Mouse (Mus musculus): ENCODE measurements at regions not wholly inside any gene's neighbourhood (a gene's known extent, or its start where the extent isn't known, plus 50 kb on each side); places are given as distances from the start of the nearest gene placed in this dataset.

DNA sequence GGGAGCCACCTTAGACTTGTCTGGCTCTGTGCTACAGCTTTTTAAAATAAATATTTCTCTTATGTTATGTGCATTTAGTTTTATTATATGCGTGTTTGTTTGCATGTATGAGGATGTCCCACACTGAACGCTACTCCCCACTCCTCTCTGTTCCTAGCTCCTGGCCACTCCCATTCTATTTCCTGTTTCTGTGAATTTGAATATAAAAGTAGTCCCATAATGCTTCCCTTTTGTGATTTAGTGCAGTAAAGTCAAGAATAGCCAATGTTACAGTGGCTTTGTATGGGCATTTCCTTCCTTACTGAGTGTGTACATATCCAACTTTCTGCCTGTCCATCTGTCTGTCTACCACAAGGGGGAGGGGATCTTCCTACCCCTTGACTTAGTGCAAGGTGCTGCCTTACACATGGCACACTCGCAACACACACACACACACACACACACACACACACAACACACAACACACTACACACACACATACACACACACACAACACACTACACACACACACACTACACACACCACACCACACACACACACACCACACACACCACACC lies 61.2 kb upstream of the Shb start:
- Histone ChIP-seq H3K4me2 (replicated peaks) (no peak overlapping the region), H3K27me3 (peaks cover 25% of the 10 kb centered on the region), H3K4me1 (peaks cover 17% of the 10 kb centered on the region), H3K27ac (replicated peaks) (no peak overlapping the region), H3K9ac (replicated peaks) (no peak overlapping the region), H3K4me3 (no peak overlapping the region), H3K36me3 (no peaks in the 10 kb centered on the region), H3K9me3 (peaks cover 4% of the 10 kb centered on the region; the same call in 1 of the 2 replicates)
- WGBS: 87% methylated on average over 3 of the region's 3 CpGs
- ATAC-seq (ENCODE audit: low FRiP score, low read depth): no peak

DNA sequence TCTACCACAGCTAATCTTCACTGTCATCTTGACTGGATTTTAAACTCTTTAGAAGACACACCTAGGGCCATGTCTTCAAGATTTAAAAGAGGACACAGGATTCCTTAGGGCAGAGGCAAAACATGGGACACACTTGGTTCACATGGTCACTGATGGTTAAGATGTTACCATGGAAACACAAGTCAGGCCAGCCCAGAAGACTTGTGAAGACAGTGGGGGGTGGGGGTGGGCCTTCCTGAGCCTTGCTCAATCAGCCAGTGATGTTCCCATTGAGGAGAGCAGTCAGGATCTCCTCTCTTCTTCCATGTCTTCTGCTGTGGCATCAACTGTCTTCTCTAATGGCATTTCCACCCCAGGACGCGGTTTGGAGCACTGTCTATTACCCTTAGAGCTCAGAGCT lies 60.5 kb upstream of the Shb start:
- Histone ChIP-seq H3K9ac (replicated peaks) (no peak overlapping the region), H3K4me2 (replicated peaks) (no peak overlapping the region), H3K27me3 (peaks cover 25% of the 10 kb centered on the region), H3K4me1 (peaks cover 17% of the 10 kb centered on the region), H3K9me3 (peaks cover 4% of the 10 kb centered on the region; the same call in 1 of the 2 replicates), H3K27ac (replicated peaks) (no peak overlapping the region), H3K4me3 (no peak overlapping the region), H3K36me3 (no peaks in the 10 kb centered on the region)
- 62% methylated on average over 2 of the region's 2 CpGs for WGBS
- ATAC-seq (ENCODE audit: low FRiP score, low read depth): no peak

DNA sequence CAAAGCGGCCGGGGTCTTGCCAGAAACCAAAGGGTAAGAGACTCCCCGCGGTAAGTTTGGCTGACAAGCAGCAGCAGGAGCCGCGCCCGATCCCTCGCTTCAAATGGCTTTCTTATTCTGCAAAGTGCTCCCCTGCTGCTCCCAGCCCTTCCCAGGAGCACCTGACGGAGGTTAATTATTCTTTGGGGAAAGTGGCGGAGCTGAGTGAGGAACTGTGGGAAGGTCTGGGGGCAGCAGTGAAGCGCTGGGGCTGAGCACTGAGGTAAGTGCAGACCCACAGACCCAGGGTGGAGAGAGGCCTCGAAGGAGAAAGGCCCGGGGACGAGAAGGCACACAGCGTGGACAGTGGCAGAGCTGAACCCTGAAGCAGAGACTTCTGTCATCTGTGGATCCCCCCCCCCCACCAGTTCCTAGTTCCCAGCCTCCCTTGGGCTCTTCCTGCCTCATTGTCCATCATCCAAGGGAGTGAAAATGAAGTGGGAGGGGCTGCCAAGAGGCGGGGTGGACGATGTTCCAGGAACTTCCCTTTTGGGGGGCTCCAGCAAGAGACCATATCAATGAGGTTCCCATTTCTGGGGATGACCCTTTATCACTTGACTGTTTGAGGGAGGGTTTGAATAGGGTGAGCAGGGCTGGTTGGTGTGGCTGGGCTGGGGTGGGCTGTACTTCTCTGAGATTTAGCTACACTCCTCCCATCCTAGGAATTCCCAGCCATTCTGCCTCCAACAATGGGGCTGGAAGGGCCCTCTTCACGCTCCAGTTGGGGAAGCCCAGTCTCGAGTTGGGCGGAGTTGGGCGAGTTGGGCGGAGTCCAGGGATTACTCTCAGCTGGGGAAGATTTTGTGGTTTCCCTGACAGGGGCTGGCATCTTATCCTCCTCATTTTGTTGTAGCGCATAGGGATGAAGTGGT lies 59.4 kb upstream of the Shb start:
- Histone ChIP-seq H3K9me3 (peaks cover 7% of the 10 kb centered on the region; the same call in 1 of the 2 replicates), H3K4me2 (replicated peaks) (peak overlapping the region; percentile 52), H3K27ac (replicated peaks) (no peak overlapping the region), H3K4me3 (peak overlapping the region; percentile 24), H3K9ac (replicated peaks) (peak overlapping the region; percentile 34), H3K36me3 (no peaks in the 10 kb centered on the region), H3K27me3 (peaks cover 35% of the 10 kb centered on the region), H3K4me1 (peaks cover 17% of the 10 kb centered on the region)
- WGBS: 3% methylated on average over 23 of the region's 23 CpGs
- ATAC-seq (ENCODE audit: low FRiP score, low read depth): 0 out of 2 replicates have a peak, but pooled peaks have one; percentile 44

DNA sequence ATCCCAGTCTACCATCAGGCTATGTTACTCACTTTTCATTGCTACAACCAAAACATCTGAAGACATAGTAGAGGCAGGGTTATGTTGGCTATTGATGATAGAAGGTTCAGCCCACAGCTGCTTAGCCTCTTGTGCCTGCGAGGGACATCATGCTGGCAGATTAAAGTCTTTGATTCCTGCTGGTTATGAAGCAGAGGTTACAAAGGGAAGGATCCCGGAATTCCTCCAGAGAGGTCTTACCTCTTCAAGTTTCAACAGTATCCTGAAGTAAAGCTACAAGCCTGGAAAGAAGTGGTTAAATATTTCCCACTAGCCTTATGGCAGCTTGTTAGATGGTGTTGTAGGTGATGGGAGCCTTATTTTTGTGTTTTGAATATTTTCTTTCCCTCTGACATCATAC lies 58.6 kb upstream of the Shb start:
- WGBS: 6% methylated on average over 2 of the region's 2 CpGs
- peak overlapping the region; percentile 52 for H3K4me2 ChIP-seq (replicated peaks)
- H3K36me3 ChIP-seq: no peaks in the 10 kb centered on the region
- H3K4me1 ChIP-seq: peaks cover 20% of the 10 kb centered on the region
- 0 out of 2 replicates have a peak overlapping the region, but pooled peaks have one; percentile 24 for H3K4me3 ChIP-seq
- no peak overlapping the region for H3K27ac ChIP-seq (replicated peaks)
- no peak for ATAC-seq (ENCODE audit: low FRiP score, low read depth)
- H3K27me3 ChIP-seq: peaks cover 43% of the 10 kb centered on the region
- H3K9ac ChIP-seq (replicated peaks): no peak overlapping the region
- H3K9me3 ChIP-seq: peaks cover 7% of the 10 kb centered on the region; the same call in 1 of the 2 replicates

DNA sequence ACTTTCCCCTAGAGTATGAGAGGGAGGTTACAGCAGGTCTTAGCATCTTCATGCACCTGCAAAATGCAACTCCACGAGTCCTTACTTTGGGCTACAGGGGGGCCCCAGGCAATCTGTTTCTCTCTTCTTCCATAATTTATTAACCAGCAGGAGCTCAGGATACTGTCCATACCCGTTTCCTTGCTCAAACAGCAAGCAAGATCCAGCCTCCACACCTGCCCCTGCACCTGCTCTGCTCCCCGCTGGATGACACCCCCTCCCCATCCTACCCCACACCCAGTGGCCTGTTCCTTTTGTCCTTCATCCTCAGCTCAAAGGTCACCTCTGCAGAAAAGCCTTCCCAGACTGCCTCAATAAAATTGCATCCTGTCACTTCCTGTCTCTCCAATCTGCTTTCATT lies 56.1 kb upstream of the Shb start:
- no peak overlapping the region for H3K4me2 ChIP-seq (replicated peaks)
- H3K27ac ChIP-seq (replicated peaks): no peak overlapping the region
- ATAC-seq (ENCODE audit: low FRiP score, low read depth): no peak
- H3K4me1 ChIP-seq: peaks cover 25% of the 10 kb centered on the region
- H3K9ac ChIP-seq (replicated peaks): no peak overlapping the region
- H3K9me3 ChIP-seq: 0 out of 2 replicates have a peak, but pooled peaks cover 3% of the 10 kb centered on the region
- no peaks in the 10 kb centered on the region for H3K36me3 ChIP-seq
- 21% methylated on average over 3 of the region's 3 CpGs for WGBS
- peaks cover 67% of the 10 kb centered on the region for H3K27me3 ChIP-seq
- H3K4me3 ChIP-seq: no peak overlapping the region

DNA sequence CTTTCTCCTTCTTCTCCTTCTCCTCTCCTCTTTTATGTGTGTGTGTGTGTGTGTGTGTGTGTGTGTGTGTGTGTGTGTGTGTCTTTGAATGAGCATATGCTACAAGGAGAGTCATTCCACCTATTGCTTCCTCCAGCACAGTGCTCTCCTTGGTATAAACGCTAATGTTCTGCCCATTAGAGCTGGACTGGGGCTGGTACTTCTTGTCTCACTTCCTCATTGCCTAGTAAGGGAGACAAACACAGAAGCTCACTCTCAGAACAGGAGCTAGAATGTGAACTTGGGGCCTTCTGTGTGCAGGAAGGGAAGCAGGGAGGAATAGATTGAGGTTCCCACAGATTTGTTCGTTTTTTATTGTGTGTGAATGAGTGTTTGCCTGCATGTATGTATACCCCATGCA lies 54.9 kb upstream of the Shb start:
- Histone ChIP-seq H3K9me3 (0 out of 2 replicates have a peak, but pooled peaks cover 3% of the 10 kb centered on the region), H3K27ac (replicated peaks) (no peak overlapping the region), H3K4me1 (peaks cover 24% of the 10 kb centered on the region), H3K36me3 (no peaks in the 10 kb centered on the region), H3K4me2 (replicated peaks) (no peak overlapping the region), H3K27me3 (peaks cover 62% of the 10 kb centered on the region), H3K4me3 (no peak overlapping the region), H3K9ac (replicated peaks) (no peak overlapping the region)
- ATAC-seq (ENCODE audit: low FRiP score, low read depth): no peak
- 78% methylated on average over 2 of the region's 2 CpGs for WGBS

DNA sequence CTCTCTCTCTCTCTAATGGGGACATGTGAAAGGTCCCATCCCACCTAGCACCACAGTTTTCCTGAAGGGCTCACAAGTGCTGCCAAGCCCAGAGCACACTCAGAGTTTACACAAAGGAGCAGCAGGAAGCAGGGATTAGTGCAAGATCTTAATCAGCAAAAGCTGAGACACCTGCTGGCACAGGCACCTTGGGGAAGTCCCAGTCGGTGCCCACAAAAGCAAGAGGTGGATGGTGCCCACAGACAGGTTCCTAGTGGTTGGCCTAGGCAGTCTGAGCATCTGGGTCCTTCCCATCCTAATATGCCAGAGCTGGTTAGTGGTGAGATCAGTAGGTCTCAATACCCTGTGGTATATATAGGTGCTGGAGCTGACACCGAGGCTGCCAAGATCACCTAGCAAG lies 54.0 kb upstream of the Shb start:
- Histone ChIP-seq H3K9me3 (0 out of 2 replicates have a peak, but pooled peaks cover 3% of the 10 kb centered on the region), H3K27ac (replicated peaks) (no peak overlapping the region), H3K27me3 (peaks cover 54% of the 10 kb centered on the region)

DNA sequence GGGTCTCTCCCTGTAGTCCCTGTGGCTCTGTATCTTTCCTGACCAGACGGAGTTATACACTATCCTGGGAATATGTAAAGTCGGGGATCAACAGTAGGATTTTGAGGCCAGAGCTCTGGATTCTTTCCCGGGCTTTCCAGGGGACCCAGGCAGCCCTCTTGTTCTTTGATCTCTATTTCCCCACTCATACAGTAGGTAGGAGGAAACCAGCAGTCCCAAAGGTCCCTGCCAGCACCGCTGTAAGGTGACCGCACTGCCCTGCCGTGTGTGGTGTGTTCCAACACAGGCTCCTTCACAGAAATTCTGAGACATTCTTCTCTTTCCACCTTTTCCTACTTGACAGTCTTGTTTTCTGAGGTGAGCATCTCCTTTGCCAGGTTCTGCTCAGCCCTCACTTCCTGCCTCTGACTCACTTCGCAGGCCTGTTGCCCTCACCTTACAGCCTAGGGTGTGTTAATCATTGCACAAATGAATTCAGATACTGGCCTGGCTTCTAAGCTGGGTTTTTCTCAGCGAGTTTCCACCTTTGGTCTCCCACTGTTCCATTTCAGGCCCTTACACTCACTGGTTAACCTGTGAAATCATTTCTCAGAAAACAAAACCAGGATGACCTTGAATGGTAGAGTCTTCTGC lies 53.0 kb upstream of the Shb start:
- no peak for ATAC-seq (ENCODE audit: low FRiP score, low read depth)
- Histone ChIP-seq H3K36me3 (no peaks in the 10 kb centered on the region), H3K4me3 (no peak overlapping the region), H3K27me3 (peaks cover 46% of the 10 kb centered on the region), H3K4me2 (replicated peaks) (no peak overlapping the region), H3K9ac (replicated peaks) (no peak overlapping the region), H3K4me1 (peaks cover 8% of the 10 kb centered on the region; the same call in 1 of the 2 replicates), H3K27ac (replicated peaks) (no peak overlapping the region), H3K9me3 (0 out of 2 replicates have a peak, but pooled peaks cover 3% of the 10 kb centered on the region)
- 58% methylated on average over 8 of the region's 8 CpGs for WGBS

More for the DNA sequence above, 54.0 kb upstream of the Shb start:
- no peak overlapping the region for H3K4me2 ChIP-seq (replicated peaks)
- 38% methylated on average over 2 of the region's 2 CpGs for WGBS
- no peaks in the 10 kb centered on the region for H3K36me3 ChIP-seq
- no peak overlapping the region for H3K4me3 ChIP-seq
- no peak for ATAC-seq (ENCODE audit: low FRiP score, low read depth)
- H3K4me1 ChIP-seq: peaks cover 15% of the 10 kb centered on the region
- no peak overlapping the region for H3K9ac ChIP-seq (replicated peaks)

DNA sequence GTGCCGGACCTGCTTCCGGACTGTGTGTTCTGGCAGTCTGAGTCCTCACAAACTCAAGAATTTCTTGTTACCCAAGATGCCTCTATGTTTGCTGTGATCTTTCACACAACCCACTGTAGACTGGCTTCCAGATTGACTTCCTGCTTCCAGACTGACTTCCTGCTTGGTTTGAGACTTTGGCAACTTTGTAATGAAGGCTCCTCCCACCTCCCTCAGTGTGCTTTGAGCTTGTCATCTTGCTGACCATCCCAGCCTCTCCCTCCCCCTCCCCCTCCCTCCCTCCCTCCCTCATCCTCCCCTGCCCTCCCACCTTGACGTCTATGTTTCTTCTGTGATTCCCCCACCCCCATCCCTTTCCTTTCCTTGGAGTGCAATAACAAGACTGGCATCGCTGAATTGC lies 51.7 kb upstream of the Shb start:
- H3K4me1 ChIP-seq: peaks cover 8% of the 10 kb centered on the region; the same call in 1 of the 2 replicates
- WGBS: 68% methylated on average over 4 of the region's 4 CpGs
- H3K9me3 ChIP-seq: 0 out of 2 replicates have a peak, but pooled peaks cover 3% of the 10 kb centered on the region
- H3K36me3 ChIP-seq: no peaks in the 10 kb centered on the region
- ATAC-seq (ENCODE audit: low FRiP score, low read depth): no peak
- no peak overlapping the region for H3K27ac ChIP-seq (replicated peaks)
- H3K27me3 ChIP-seq: peaks cover 42% of the 10 kb centered on the region
- H3K4me2 ChIP-seq (replicated peaks): no peak overlapping the region
- H3K9ac ChIP-seq (replicated peaks): no peak overlapping the region
- H3K4me3 ChIP-seq: no peak overlapping the region

DNA sequence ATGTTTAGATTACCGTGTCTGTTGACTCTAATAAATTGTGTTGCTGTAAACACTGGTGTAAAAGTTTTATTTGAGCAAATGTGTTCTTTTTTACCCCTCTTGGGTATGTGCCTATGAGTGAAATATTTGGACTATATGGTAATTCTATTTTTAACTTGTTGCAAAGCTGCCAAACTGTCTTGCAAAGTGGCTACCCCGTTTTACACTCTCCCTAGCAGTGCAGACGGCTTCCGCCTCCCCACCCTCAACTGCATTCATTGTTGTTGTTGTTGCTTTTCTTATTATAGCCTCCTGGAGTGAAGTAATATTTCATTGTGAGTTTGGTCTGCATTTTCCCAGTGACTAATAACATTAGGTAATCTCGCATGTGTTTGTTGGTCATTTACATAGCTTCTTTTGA lies 50.2 kb upstream of the Shb start:
- no peak for ATAC-seq (ENCODE audit: low FRiP score, low read depth)
- H3K4me2 ChIP-seq (replicated peaks): no peak overlapping the region
- H3K36me3 ChIP-seq: no peaks in the 10 kb centered on the region
- H3K9ac ChIP-seq (replicated peaks): no peak overlapping the region
- no peak overlapping the region for H3K27ac ChIP-seq (replicated peaks)
- 0 out of 2 replicates have a peak, but pooled peaks cover under 1% of the 10 kb centered on the region for H3K9me3 ChIP-seq
- H3K27me3 ChIP-seq: peaks cover 41% of the 10 kb centered on the region
- H3K4me1 ChIP-seq: peaks cover 20% of the 10 kb centered on the region
- WGBS: 81% methylated on average over 5 of the region's 5 CpGs
- no peak overlapping the region for H3K4me3 ChIP-seq
